8 mouse cellular contexts compared by ENCODE assay signal in the genomic region with DNA sequence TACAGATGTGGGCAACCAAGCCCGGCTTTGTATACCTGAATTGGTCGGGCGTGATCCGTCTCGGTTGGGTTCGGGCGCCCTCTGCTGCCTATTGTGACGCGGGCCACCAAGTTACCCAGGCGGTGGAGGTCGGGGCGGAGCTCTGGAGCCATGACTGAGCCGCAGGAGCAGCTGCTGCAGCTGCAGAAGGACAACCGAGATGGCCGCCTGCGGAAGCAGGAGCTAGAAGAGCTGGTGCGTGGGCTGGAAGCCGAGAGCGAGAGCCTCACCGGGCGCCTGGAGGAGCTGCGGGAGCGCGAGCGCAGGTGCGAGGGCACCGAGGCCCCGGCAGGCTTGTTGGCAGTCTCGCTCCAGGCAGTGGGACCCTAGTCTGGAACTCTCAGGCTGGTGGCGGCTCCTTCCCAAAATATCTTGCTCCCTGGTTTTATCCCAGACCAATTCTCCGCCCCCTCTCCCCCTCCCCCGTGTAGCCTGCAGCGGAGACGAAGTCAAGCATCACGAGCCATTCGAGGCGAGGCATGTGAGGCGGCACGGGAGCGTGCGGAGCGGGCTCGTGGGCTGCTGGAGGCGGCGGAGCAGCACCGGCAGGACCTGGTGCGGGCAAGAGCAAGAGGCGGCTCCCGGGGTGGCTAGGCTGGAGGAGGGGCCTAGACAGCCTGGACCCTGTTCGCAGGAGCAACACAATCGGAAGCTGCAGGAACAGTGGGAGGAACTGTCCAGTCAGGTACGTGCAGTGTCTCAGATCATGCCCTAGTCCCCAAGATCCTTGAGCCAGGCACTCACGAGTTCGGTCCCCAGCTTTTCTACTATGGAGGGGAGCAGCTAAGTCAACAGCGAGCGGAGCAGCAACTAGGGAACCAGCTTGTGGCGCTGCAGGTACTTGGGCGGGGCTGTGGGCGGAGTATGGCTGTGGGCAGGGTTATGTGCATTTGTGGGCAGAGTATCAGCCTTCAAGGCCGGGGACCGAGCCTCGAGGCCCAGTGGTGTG. TPM values are rescaled to one million over a fixed set of nuclear protein-coding genes. Genes with fewer than 3 reads are reported as not detected.
DNase-seq lines count a peak whose midpoint lies in the region; ATAC-seq and TF ChIP-seq lines count a peak whose summit lies in the region.

No protein-coding gene starts in this region.

- TF ChIP-seq CTCF in liver, embryonic 14.5 days (IDR thresholded peaks at IDR 0.05; ENCODE audit: low read depth): peak; percentile 95
- TF ChIP-seq CTCF in stomach, postnatal 0 days (IDR thresholded peaks at IDR 0.05; ENCODE audit: low read depth): peak; percentile 97

- H3K36me3 ChIP-seq in forebrain, embryonic 10.5 days (replicated peaks): peaks cover 26% of the 10 kb centered on the region
- peaks cover 19% of the 10 kb centered on the region; the same call in 1 of the 2 replicates for H3K36me3 ChIP-seq in heart, embryonic 15.5 days
- no peaks in the 10 kb centered on the region for H3K36me3 ChIP-seq in liver, embryonic 14.5 days (replicated peaks; ENCODE audit: control insufficient read depth, insufficient read depth, low read depth)
- H3K36me3 ChIP-seq in neural tube, embryonic 11.5 days (ENCODE audit: control insufficient read depth, insufficient read depth, low read length): no peaks in the 10 kb centered on the region; the same call in 1 of the 2 replicates
- peaks cover 7% of the 10 kb centered on the region for H3K36me3 ChIP-seq in stomach, postnatal 0 days (ENCODE audit: control insufficient read depth, insufficient read depth, low read length)

- peak; percentile 85 for ATAC-seq in CD4-positive, CD25-positive, alpha-beta regulatory T cell, adult 4 months
- peak; percentile 86 for ATAC-seq in heart, embryonic 15.5 days (replicated peaks; ENCODE audit: insufficient number of reproducible peaks, insufficient read depth, low FRiP score, low read depth)
- peak; percentile 76 for ATAC-seq in liver, embryonic 14.5 days (ENCODE audit: insufficient read depth)
- ATAC-seq in neural tube, embryonic 11.5 days (ENCODE audit: insufficient read depth, low FRiP score, low TSS enrichment): peak; percentile 85
- peak; percentile 88 for ATAC-seq in stomach, postnatal 0 days (ENCODE audit: low FRiP score, low TSS enrichment)

- peak; percentile 57 for DNase-seq in c-Kit-negative CD71-positive TER-119-positive erythroid progenitor cells, embryonic 14.5 days (ENCODE audit: low read depth, low spot score)
- peak; percentile 94 for DNase-seq in forebrain, embryonic 10.5 days (ENCODE audit: extremely low spot score, low spot score)
- peak; percentile 94 to 97 for DNase-seq in kidney, postnatal 25 days
- peak; percentile 68 to 78 (median 73) for DNase-seq in liver, embryonic 14.5 days (ENCODE audit: low read depth in 3 of 3, low spot score in 3 of 3)
- peak; percentile 95 for DNase-seq in neural tube, embryonic 11.5 days (ENCODE audit: low spot score)
- peak; percentile 95 for DNase-seq in stomach, postnatal 0 days (ENCODE audit: low spot score)

- peaks cover 38% of the 10 kb centered on the region for H3K27me3 ChIP-seq in forebrain, embryonic 10.5 days (ENCODE audit: poor library complexity, severe bottlenecking)
- peaks cover 30% of the 10 kb centered on the region for H3K27me3 ChIP-seq in heart, embryonic 15.5 days
- H3K27me3 ChIP-seq in liver, embryonic 14.5 days (ENCODE audit: control insufficient read depth, insufficient read depth, low read length): peaks cover 18% of the 10 kb centered on the region
- H3K27me3 ChIP-seq in neural tube, embryonic 11.5 days (ENCODE audit: control insufficient read depth, insufficient read depth, low read length): peaks cover 25% of the 10 kb centered on the region
- no peaks in the 10 kb centered on the region for H3K27me3 ChIP-seq in stomach, postnatal 0 days (ENCODE audit: control insufficient read depth, insufficient read depth, low read length)

- no peaks in the 10 kb centered on the region for H3K9me3 ChIP-seq in forebrain, embryonic 10.5 days
- no peaks in the 10 kb centered on the region for H3K9me3 ChIP-seq in heart, embryonic 15.5 days (replicated peaks)
- no peaks in the 10 kb centered on the region for H3K9me3 ChIP-seq in liver, embryonic 14.5 days (ENCODE audit: control insufficient read depth, low read length)
- no peaks in the 10 kb centered on the region for H3K9me3 ChIP-seq in neural tube, embryonic 11.5 days (ENCODE audit: control insufficient read depth, low read length)
- H3K9me3 ChIP-seq in stomach, postnatal 0 days (ENCODE audit: control insufficient read depth, low read length): no peaks in the 10 kb centered on the region

- peak overlapping the region; percentile 70 for H3K4me3 ChIP-seq in forebrain, embryonic 10.5 days
- H3K4me3 ChIP-seq in heart, embryonic 15.5 days: peak overlapping the region; percentile 80
- peak overlapping the region; percentile 57 to 59 for H3K4me3 ChIP-seq in liver, embryonic 14.5 days (ENCODE audit: insufficient read depth in 1 of 2, low read depth in 2 of 2, low read length in 2 of 2)
- H3K4me3 ChIP-seq in neural tube, embryonic 11.5 days (ENCODE audit: low read depth, low read length): peak overlapping the region; percentile 51
- H3K4me3 ChIP-seq in stomach, postnatal 0 days (ENCODE audit: low read depth, low read length): peak overlapping the region; percentile 62

- H3K27ac ChIP-seq in forebrain, embryonic 10.5 days: peak overlapping the region; percentile 83
- peak overlapping the region; percentile 62 for H3K27ac ChIP-seq in heart, embryonic 15.5 days
- no peak overlapping the region for H3K27ac ChIP-seq in liver, embryonic 14.5 days
- H3K27ac ChIP-seq in neural tube, embryonic 11.5 days (ENCODE audit: low read depth, low read length): no peak overlapping the region
- H3K27ac ChIP-seq in stomach, postnatal 0 days (replicated peaks): 0 out of 2 replicates have a peak overlapping the region, but pooled peaks have one; percentile 49

- peak overlapping the region; percentile 67 for H3K9ac ChIP-seq in heart, embryonic 15.5 days
- H3K9ac ChIP-seq in liver, embryonic 14.5 days (replicated peaks): peak overlapping the region; percentile 33
- peak overlapping the region; percentile 66 for H3K9ac ChIP-seq in neural tube, embryonic 11.5 days (ENCODE audit: low read length)
- peak overlapping the region; percentile 56 for H3K9ac ChIP-seq in stomach, postnatal 0 days (ENCODE audit: low read length)

- TF ChIP-seq EP300 in liver, embryonic 14.5 days (IDR thresholded peaks at IDR 0.05; ENCODE audit: low read depth): no peak
- TF ChIP-seq EP300 in stomach, postnatal 0 days (optimal IDR thresholded peaks at IDR 0.05): no peak

- under 1% methylated on average over 62 of the region's 62 CpGs for WGBS in forebrain, embryonic 10.5 days
- WGBS in heart, embryonic 15.5 days: under 1% methylated on average over 62 of the region's 62 CpGs
- under 1% methylated on average over 61 of the region's 62 CpGs for WGBS in liver, embryonic 14.5 days (ENCODE audit: insufficient replicate concordance)
- WGBS in neural tube, embryonic 11.5 days: under 1% methylated on average over 62 of the region's 62 CpGs
- WGBS in stomach, postnatal 0 days: under 1% methylated on average over 60 of the region's 62 CpGs

- H3K4me2 ChIP-seq in heart, embryonic 15.5 days: peak overlapping the region; percentile 99
- peak overlapping the region; percentile 79 for H3K4me2 ChIP-seq in liver, embryonic 14.5 days (ENCODE audit: low read depth)
- peak overlapping the region; percentile 88 for H3K4me2 ChIP-seq in neural tube, embryonic 11.5 days (ENCODE audit: low read depth)
- H3K4me2 ChIP-seq in stomach, postnatal 0 days (replicated peaks; ENCODE audit: low read depth): peak overlapping the region; percentile 97

- H3K4me1 ChIP-seq in forebrain, embryonic 10.5 days: peaks cover 23% of the 10 kb centered on the region
- peaks cover 21% of the 10 kb centered on the region for H3K4me1 ChIP-seq in heart, embryonic 15.5 days (replicated peaks)
- H3K4me1 ChIP-seq in liver, embryonic 14.5 days (replicated peaks; ENCODE audit: control insufficient read depth in 2 of 2, insufficient read depth in 2 of 2, low read length in 1 of 2): peaks cover 0 to 3% of the 10 kb centered on the region in 2 experiments; a peak in 2 of 4 replicates
- H3K4me1 ChIP-seq in neural tube, embryonic 11.5 days (ENCODE audit: control insufficient read depth, insufficient read depth, low read length): peaks cover 10% of the 10 kb centered on the region
- peaks cover 6% of the 10 kb centered on the region; the same call in 1 of the 2 replicates for H3K4me1 ChIP-seq in stomach, postnatal 0 days (replicated peaks; ENCODE audit: control insufficient read depth, insufficient read depth)

RNA-seq across cellular contexts. Expression of gene Tmem191c, which starts 0.6 kb away (rescaled TPM):
- polyA plus RNA-seq in CD4-positive, CD25-positive, alpha-beta regulatory T cell, adult 4 months (2017; shearing (Covaris generic)): 10 to 100 TPM; 31.0 to 41.3 TPM
- 7.8 and 8.8 TPM in 2 replicates for polyA plus RNA-seq in forebrain, embryonic 10.5 days (2016; fragmentation: Nextera tagmentation; extraction: Ambion mirVana)
- polyA plus RNA-seq in heart, embryonic 15.5 days (2015; fragmentation: Nextera tagmentation; extraction: Ambion mirVana): 9.2 and 11.6 TPM in 2 replicates
- 2.9 and 4.3 TPM in 2 replicates for polyA plus RNA-seq in liver, embryonic 14.5 days (2012; rRNA removed)
- polyA plus RNA-seq in liver, embryonic 14.5 days (2014; fragmentation: Nextera tagmentation; extraction: Ambion mirVana): 1.6 TPM in 2 replicates
- 6.7 and 6.8 TPM in 2 replicates for polyA plus RNA-seq in neural tube, embryonic 11.5 days (2014; fragmentation: Nextera tagmentation; extraction: Ambion mirVana)
- polyA plus RNA-seq in stomach, postnatal 0 days (2015; fragmentation: Nextera tagmentation; extraction: Ambion mirVana): 8.8 and 10.6 TPM in 2 replicates

RNA-seq across cellular contexts. Expression of gene Hic2, which starts 43.1 kb away (rescaled TPM):
- polyA plus RNA-seq in CD4-positive, CD25-positive, alpha-beta regulatory T cell, adult 4 months (2017; shearing (Covaris generic)): 1 to 10 TPM in 1 of 2 experiments, under 1 TPM in 1; 0.89 to 2.1 TPM
- polyA plus RNA-seq in forebrain, embryonic 10.5 days (2016; fragmentation: Nextera tagmentation; extraction: Ambion mirVana): 14.7 and 16.5 TPM in 2 replicates
- 3.2 and 4.0 TPM in 2 replicates for polyA plus RNA-seq in heart, embryonic 15.5 days (2015; fragmentation: Nextera tagmentation; extraction: Ambion mirVana)
- 2.0 and 2.2 TPM in 2 replicates for polyA plus RNA-seq in liver, embryonic 14.5 days (2012; rRNA removed)
- polyA plus RNA-seq in liver, embryonic 14.5 days (2014; fragmentation: Nextera tagmentation; extraction: Ambion mirVana): 2.0 TPM in 2 replicates
- 10.0 and 11.2 TPM in 2 replicates for polyA plus RNA-seq in neural tube, embryonic 11.5 days (2014; fragmentation: Nextera tagmentation; extraction: Ambion mirVana)
- polyA plus RNA-seq in stomach, postnatal 0 days (2015; fragmentation: Nextera tagmentation; extraction: Ambion mirVana): 2.1 and 2.4 TPM in 2 replicates

RNA-seq across cellular contexts. Expression of gene Serpind1, which starts 54.7 kb away (rescaled TPM):
- under 1 TPM; 0.82 TPM for polyA plus RNA-seq in CD4-positive, CD25-positive, alpha-beta regulatory T cell, adult 4 months (2017; shearing (Covaris generic))
- 0.15 and 0.20 TPM in 2 replicates for polyA plus RNA-seq in forebrain, embryonic 10.5 days (2016; fragmentation: Nextera tagmentation; extraction: Ambion mirVana)
- 0.35 and 1.9 TPM in 2 replicates for polyA plus RNA-seq in heart, embryonic 15.5 days (2015; fragmentation: Nextera tagmentation; extraction: Ambion mirVana)
- 101 and 113 TPM in 2 replicates for polyA plus RNA-seq in liver, embryonic 14.5 days (2012; rRNA removed)
- 154 and 169 TPM in 2 replicates for polyA plus RNA-seq in liver, embryonic 14.5 days (2014; fragmentation: Nextera tagmentation; extraction: Ambion mirVana)
- 0.15 and 0.23 TPM in 2 replicates for polyA plus RNA-seq in neural tube, embryonic 11.5 days (2014; fragmentation: Nextera tagmentation; extraction: Ambion mirVana)
- 0.41 and 0.96 TPM in 2 replicates for polyA plus RNA-seq in stomach, postnatal 0 days (2015; fragmentation: Nextera tagmentation; extraction: Ambion mirVana)

Comparison
In these comparisons a context has a peak if more than half of its experiments do, and no peak if none do; other contexts are left out.
1. H3K27ac ChIP-seq: peak in forebrain, embryonic 10.5 days (single experiment), heart, embryonic 15.5 days (single experiment) and stomach, postnatal 0 days (single experiment); none in liver, embryonic 14.5 days (single experiment) and neural tube, embryonic 11.5 days (single experiment).
2. RNA of gene Serpind1, which starts 54.7 kb away (polyA plus RNA-seq): 101 to 169 TPM in liver, embryonic 14.5 days; 0.82 TPM in CD4-positive, CD25-positive, alpha-beta regulatory T cell, adult 4 months, 0.41 to 0.96 TPM in stomach, postnatal 0 days, 0.35 to 1.9 TPM in heart, embryonic 15.5 days, 0.15 to 0.20 TPM in forebrain, embryonic 10.5 days and 0.15 to 0.23 TPM in neural tube, embryonic 11.5 days; every median in the first group is over 10 times any median in the second.
3. Peak in every context shown above with its lines, with median percentiles within 50 percentile points of each other: ATAC-seq, DNase-seq, H3K4me3 ChIP-seq, H3K4me2 ChIP-seq and H3K9ac ChIP-seq.